In the genomic region with DNA sequence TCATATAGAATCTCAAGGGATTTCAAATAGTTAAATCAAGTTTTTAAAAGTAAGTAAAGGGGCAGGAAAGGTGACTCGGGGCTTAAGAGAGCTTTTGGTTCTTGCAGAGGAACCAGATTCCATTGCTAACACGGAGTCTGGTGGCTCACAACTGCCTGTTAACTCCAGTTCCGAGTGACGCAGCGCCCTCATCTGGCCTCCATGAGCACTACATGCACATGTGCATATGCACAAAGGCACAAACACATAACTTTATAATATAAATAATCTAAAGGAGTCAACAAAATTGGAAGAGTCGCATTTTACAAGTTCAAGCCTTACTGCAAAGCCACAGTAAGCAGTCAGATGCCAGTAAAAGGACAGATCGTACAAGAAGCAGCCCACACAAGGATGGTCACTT, we compare ENCODE assay signal across 14 mouse cellular contexts.
A peak's percentile ranks its signal among the peaks of the same experiment; 100 is the strongest.
DNase-seq lines count a peak whose midpoint lies in the region; TF ChIP-seq lines count a peak whose summit lies in the region.
"Had no signal": no experiment of that assay in that cellular context is flagged by ENCODE, and none has a peak within 500 bp of the region (broad histone marks: within the 10 kb centered on the region; RNA-seq: fewer than 3 reads in every experiment).

No protein-coding gene starts in this region.

- H3K27ac ChIP-seq in layer of hippocampus, adult 2 months, result no peak overlapping the region
- no peak overlapping the region for H3K27ac ChIP-seq in embryonic fibroblast, embryonic 13.5 days (ENCODE audit: insufficient read depth, low read length)
- H3K27ac ChIP-seq: embryonic facial prominence, embryonic 12.5 days; limb, embryonic 13.5 days; midbrain, embryonic 15.5 days had no signal

- H3K9me3 ChIP-seq in E14TG2a.4 (ENCODE audit: low read length), result no peaks in the 10 kb centered on the region
- H3K9me3 ChIP-seq: embryonic facial prominence, embryonic 12.5 days; limb, embryonic 13.5 days; midbrain, embryonic 15.5 days had no signal

- TF ChIP-seq POLR2A in embryonic fibroblast, embryonic 13.5 days (IDR thresholded peaks at IDR 0.05; ENCODE audit: low read depth, low read length), result no peak

- H3K4me1 ChIP-seq in E14TG2a.4 (replicated peaks; ENCODE audit: low read depth, low read length), result peaks cover 7% of the 10 kb centered on the region; the same call in 1 of the 2 replicates
- H3K4me1 ChIP-seq in embryonic fibroblast, embryonic 13.5 days (ENCODE audit: control insufficient read depth, insufficient read depth, low read length), result peaks cover 6% of the 10 kb centered on the region; the same call in 1 of the 2 replicates
- H3K4me1 ChIP-seq: embryonic facial prominence, embryonic 12.5 days; midbrain, embryonic 15.5 days had no signal

- no peaks in the 10 kb centered on the region for H3K27me3 ChIP-seq in E14TG2a.4 (ENCODE audit: insufficient read depth, low read length)
- H3K27me3 ChIP-seq: CH12.LX; embryonic facial prominence, embryonic 12.5 days; limb, embryonic 13.5 days; midbrain, embryonic 15.5 days had no signal

- no peak overlapping the region for H3K4me3 ChIP-seq in layer of hippocampus, adult 2 months
- H3K4me3 ChIP-seq in E14TG2a.4 (replicated peaks; ENCODE audit: low read length), result no peak overlapping the region
- no peak overlapping the region for H3K4me3 ChIP-seq in embryonic fibroblast, embryonic 13.5 days (ENCODE audit: insufficient read depth, low read length)
- H3K4me3 ChIP-seq: embryonic facial prominence, embryonic 12.5 days; limb, embryonic 13.5 days; midbrain, embryonic 15.5 days had no signal

- DNase-seq in layer of hippocampus, adult 2 months (ENCODE audit: low spot score in 2 of 2), result no peak
- DNase-seq in layer of hippocampus, postnatal 10 days (ENCODE audit: low spot score in 2 of 2), result no peak
- DNase-seq in 3T3-L1 (ENCODE audit: low read depth, low spot score), result peak; percentile 25
- DNase-seq in thymus, postnatal 0 days (ENCODE audit: low spot score), result no peak
- DNase-seq in frontal cortex, adult 2 months (ENCODE audit: extremely low spot score in 1 of 2, low spot score in 1 of 2), result no peak
- DNase-seq: cerebellum, adult 11-12 months; kidney, postnatal 25 days; layer of hippocampus, postnatal 36 days had no signal

- peak; percentile 63 for TF ChIP-seq CTCF in layer of hippocampus, adult 2 months (conservative IDR thresholded peaks at IDR 0.05)
- peak; percentile 74 for TF ChIP-seq CTCF in E14TG2a.4 (conservative IDR thresholded peaks at IDR 0.05; ENCODE audit: low read length)
- peak; percentile 63; the same call in 1 of the 2 replicates for TF ChIP-seq CTCF in embryonic fibroblast, embryonic 13.5 days (IDR thresholded peaks at IDR 0.05; ENCODE audit: borderline replicate concordance, insufficient read depth, low read length)

- H3K36me3 ChIP-seq in E14TG2a.4 (ENCODE audit: insufficient read depth, low read length), result peaks cover 88% of the 10 kb centered on the region
- H3K36me3 ChIP-seq: midbrain, embryonic 15.5 days had no signal
